Mouse (Mus musculus): ENCODE measurements around the gene Gper1.

DNA sequence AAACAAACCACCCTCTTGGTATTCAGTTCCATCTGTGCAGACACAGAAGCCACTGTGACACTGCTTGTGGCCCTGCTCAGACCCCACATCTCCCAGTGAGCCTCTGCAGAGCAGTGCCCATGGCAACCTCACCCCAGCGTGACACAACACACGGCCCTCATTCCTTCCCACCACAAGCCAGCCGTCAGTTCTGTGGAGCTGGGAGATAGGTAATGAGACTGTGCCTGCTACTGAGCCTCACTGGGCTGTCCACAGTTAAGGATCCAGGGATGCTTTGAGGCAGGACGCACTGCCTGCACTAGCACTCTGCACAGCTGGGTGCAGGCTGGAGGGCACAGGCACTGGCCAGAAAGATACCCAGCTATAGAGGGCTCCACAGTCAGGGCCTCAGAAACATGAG lies 27.0 kb downstream of the Gper1 start:
- no peak for TF ChIP-seq CTCF (IDR thresholded peaks at IDR 0.05; ENCODE audit: insufficient read depth, low read length)
- no peak for TF ChIP-seq POLR2A (IDR thresholded peaks at IDR 0.05; ENCODE audit: borderline replicate concordance, extremely low read depth, low read depth, low read length)

Measured in lung, adult 2 months (tissue).